Mouse (Mus musculus) cerebellum, adult 2 months (tissue): Measurements from ENCODE around the gene Pax7. TPM values are rescaled to one million over a fixed set of nuclear protein-coding genes. Genes with fewer than 3 reads are reported as not detected.

ENCODE experiments used
- DNase-seq, 2 experiments: peaks; one replicate each; pipeline ENCODE4 v3.0.0; 2021
- H3K27ac ChIP-seq: fragments of 200-500 bp; 2 replicates; pipeline ENCODE4 v1.5.1; 2012; ENCODE audit warnings: low read length, control low read depth, inconsistent platforms; ENCODE audit not compliant: insufficient read depth
- H3K27me3 ChIP-seq: fragments of 200-500 bp; 2 replicates; pipeline ENCODE4 v1.6.1; 2012; ENCODE audit warnings: inconsistent platforms, mild to moderate bottlenecking, low read length, moderate library complexity; ENCODE audit not compliant: control insufficient read depth, insufficient read depth
- H3K4me1 ChIP-seq: fragments of 200-500 bp; 2 replicates; pipeline ENCODE4 v1.6.1; 2011; ENCODE audit warnings: low read length; ENCODE audit not compliant: control insufficient read depth, insufficient read depth
- H3K4me3 ChIP-seq: fragments of 200-500 bp; replicated peaks from 2 replicates; pipeline ENCODE3; 2011; ENCODE audit warnings: mild to moderate bottlenecking, low read depth, low read length, control low read depth; ENCODE audit not compliant: insufficient read depth
- CTCF ChIP-seq: fragments of 200-500 bp; IDR thresholded peaks from 2 replicates; pipeline ENCODE4 v1.5.1; 2011; ENCODE audit warnings: low read depth, mild to moderate bottlenecking, control low read depth, low read length, moderate library complexity, borderline replicate concordance; ENCODE audit not compliant: insufficient read depth
- POLR2A ChIP-seq: fragments of 200-500 bp; IDR thresholded peaks from 2 replicates; pipeline ENCODE4 v1.6.1; 2011; ENCODE audit warnings: low read length, control low read depth, borderline replicate concordance; ENCODE audit not compliant: insufficient read depth
- WGBS: fragments of 180-500 bp; shearing (Covaris S2); methylation state at CpG from one replicate; pipeline ENCODE4 v1.1.7; 2018; 5-methylcytosine and 5-hydroxymethylcytosine counted together
- polyA plus RNA-seq: library from polyadenylated mRNA; depleted of rRNA; stranded (reverse); fragments of >200 nt; gene quantifications from 2 replicates; pipeline ENCODE4 v1.2.3, GENCODE M21; 2012; rRNA removed

The Pax7 gene
- polyA plus RNA-seq, 1 experiment = 0.07 TPM

GRCm38 (mm10) chr4:139697755-139698154, 135.6 kb downstream of the Pax7 start:
- H3K4me1 ChIP-seq = no peaks in the 10 kb centered on the region
- no peaks in the 10 kb centered on the region for H3K27me3 ChIP-seq
- no peak overlapping the region for H3K4me3 ChIP-seq
- DNase-seq = no peak
- WGBS = 20% methylated on average over 9 of the region's 9 CpGs
- TF ChIP-seq CTCF (no peak), POLR2A (no peak)
- no peak overlapping the region for H3K27ac ChIP-seq

- no peaks in the 10 kb centered on the region for H3K27me3 ChIP-seq
- no peak overlapping the region for H3K27ac ChIP-seq
- no peaks in the 10 kb centered on the region for H3K4me1 ChIP-seq
- no peak overlapping the region for H3K4me3 ChIP-seq
- no peak for DNase-seq
- WGBS = 46% methylated on average over 5 of the region's 5 CpGs
- no peak for TF ChIP-seq POLR2A
- no peak for TF ChIP-seq CTCF
Measured at GRCm38 (mm10) chr4:139693315-139693714, 140.0 kb downstream of the Pax7 start.

DNA sequence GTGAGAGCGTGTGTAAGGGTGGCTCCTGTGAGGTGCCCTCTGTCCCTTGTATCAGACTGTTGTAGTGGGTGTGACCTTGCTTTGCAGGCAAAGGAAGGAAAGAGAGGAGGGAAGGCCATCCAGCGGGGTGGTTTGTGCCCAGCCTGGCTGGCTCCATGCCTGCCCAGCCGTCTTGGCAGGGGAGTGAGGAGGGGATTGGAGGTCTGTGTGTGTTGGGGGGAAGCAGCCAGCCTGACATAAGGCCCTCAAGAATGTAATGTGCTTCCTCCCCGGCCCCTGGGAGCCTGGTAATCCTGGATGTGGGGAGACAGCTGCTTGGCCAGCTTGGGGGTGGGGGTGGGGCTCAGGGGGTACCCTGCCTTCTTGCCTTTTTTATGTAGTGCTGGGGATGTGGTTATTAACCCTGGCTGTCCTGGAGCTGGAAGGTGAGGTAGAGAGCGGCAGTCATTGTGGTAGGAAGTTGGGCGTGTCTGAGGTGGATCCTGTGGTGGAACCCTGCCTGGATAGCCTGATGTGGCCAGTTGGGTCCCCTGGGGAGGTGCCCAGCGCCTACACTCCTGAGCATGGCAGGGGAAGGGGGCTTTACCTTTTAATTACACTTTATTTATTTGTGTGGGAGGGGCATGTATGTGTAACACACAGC, 143.6 kb downstream of the Pax7 start:
- TF ChIP-seq CTCF = no peak
- TF ChIP-seq POLR2A = no peak
- H3K27me3 ChIP-seq = no peaks in the 10 kb centered on the region
- 31% methylated on average over 7 of the region's 7 CpGs for WGBS
- no peak overlapping the region for H3K4me3 ChIP-seq
- H3K4me1 ChIP-seq = no peaks in the 10 kb centered on the region
- H3K27ac ChIP-seq = no peak overlapping the region
- no peak for DNase-seq

GRCm38 (mm10) chr4:139688058-139688457, 145.3 kb downstream of the Pax7 start:
- WGBS = 74% methylated on average over 9 of the region's 9 CpGs
- H3K27me3 ChIP-seq = no peaks in the 10 kb centered on the region

More at GRCm38 (mm10) chr4:139688058-139688457, 145.3 kb downstream of the Pax7 start:
- Histone ChIP-seq H3K27ac (no peak overlapping the region), H3K4me1 (no peaks in the 10 kb centered on the region), H3K4me3 (no peak overlapping the region)
- TF ChIP-seq CTCF = no peak
- no peak for TF ChIP-seq POLR2A
- DNase-seq = no peak

Other genes starting within 250 kb of the Pax7 start
- 0.03 and 0.05 TPM in 2 replicates for gene Gm21969, start 230.3 kb downstream of the Pax7 start, polyA plus RNA-seq
- gene Aldh4a1, start 210.7 kb downstream of the Pax7 start, polyA plus RNA-seq = 22.5 and 25.2 TPM in 2 replicates
- not detected in 2 replicates for gene Tas1r2, start 180.0 kb downstream of the Pax7 start, polyA plus RNA-seq
- 4.3 and 4.8 TPM in 2 replicates for gene Klhdc7a, start 134.5 kb upstream of the Pax7 start, polyA plus RNA-seq